Mouse (Mus musculus): ENCODE results near the gene Htatsf1. TPM values are rescaled to one million over a fixed set of nuclear protein-coding genes. Genes with fewer than 3 reads are reported as not detected.

The Htatsf1 gene
- total and polyA plus RNA-seq, 2 experiments from 2014 or later = 40.8 to 89.2 TPM

DNA sequence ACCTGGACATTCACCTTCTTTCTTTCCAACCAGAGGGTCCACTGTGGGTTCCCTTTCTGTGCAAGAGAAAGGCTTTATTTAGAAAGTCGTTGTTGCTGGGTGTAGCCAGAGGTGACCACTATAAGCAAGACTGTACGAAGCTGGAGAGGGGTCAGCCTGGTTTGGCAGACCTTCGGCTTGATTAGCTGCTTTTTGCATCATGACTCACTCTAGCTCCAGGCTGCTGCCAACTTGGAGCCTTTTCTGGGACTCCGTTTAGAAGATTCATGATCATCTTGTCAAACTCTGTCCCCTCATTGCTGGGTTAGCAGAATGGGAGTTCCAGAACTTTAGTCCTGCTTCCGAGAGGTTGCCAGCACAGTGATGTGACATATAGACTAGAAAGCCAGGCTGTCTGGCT is 28.1 kb downstream of the Htatsf1 start:
- no peaks in the 10 kb centered on the region for H3K27me3 ChIP-seq (ENCODE audit: insufficient read depth, low read length)
- no peaks in the 10 kb centered on the region for H3K4me1 ChIP-seq (ENCODE audit: insufficient read depth, low read length)
- H3K36me3 ChIP-seq (ENCODE audit: insufficient read depth, low read length) = no peaks in the 10 kb centered on the region
- no peak overlapping the region for H3K4me2 ChIP-seq (ENCODE audit: low read depth, low read length, poor library complexity, severe bottlenecking)
- no peak for ATAC-seq (ENCODE audit: low FRiP score)
- no peak for TF ChIP-seq CTCF (IDR thresholded peaks at IDR 0.05)
- no peak overlapping the region for H3K4me3 ChIP-seq (ENCODE audit: low read depth, low read length)
- WGBS = 76% methylated on average over 5 of the region's 5 CpGs
- no peak for DNase-seq (ENCODE audit: low spot score)
- H3K9me3 ChIP-seq (ENCODE audit: low read length) = no peaks in the 10 kb centered on the region
- H3K9ac ChIP-seq (replicated peaks; ENCODE audit: low read length, poor library complexity, severe bottlenecking) = no peak overlapping the region
- no peak overlapping the region for H3K27ac ChIP-seq (ENCODE audit: low read depth, low read length)

DNA sequence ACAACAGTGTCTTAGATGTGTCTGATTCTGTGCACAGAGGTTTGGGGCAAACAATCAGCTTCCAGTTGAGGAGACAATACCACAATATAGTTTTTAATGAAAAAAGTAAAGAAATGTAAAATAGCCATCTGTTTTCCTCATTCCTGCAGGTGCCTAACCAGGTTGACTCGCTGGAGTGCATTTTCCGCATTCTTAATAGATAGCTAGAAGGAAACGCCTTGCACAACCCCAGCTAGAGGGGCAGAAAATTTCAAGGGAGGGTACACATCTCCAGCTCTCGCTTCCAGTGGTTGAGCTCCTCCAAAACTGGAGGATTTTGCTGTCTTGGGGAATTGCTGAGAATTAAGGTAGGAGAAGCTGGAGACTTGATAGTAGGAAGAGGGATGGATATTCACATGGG is 34.4 kb downstream of the Htatsf1 start, which contains the start of gene Vgll1:
Gene Vgll1, plus strand, starts transcription at position 301 of the 400 bp plus-strand sequence.
- DNase-seq (ENCODE audit: low spot score) (no peak), ATAC-seq (ENCODE audit: low FRiP score) (no peak)
- Histone ChIP-seq H3K4me1 (ENCODE audit: insufficient read depth, low read length) (no peaks in the 10 kb centered on the region), H3K36me3 (ENCODE audit: insufficient read depth, low read length) (no peaks in the 10 kb centered on the region), H3K4me2 (ENCODE audit: low read depth, low read length, poor library complexity, severe bottlenecking) (no peak within 1 kb of the TSS), H3K27me3 (ENCODE audit: insufficient read depth, low read length) (no peaks in the 10 kb centered on the region), H3K9me3 (ENCODE audit: low read length) (no peaks in the 10 kb centered on the region), H3K27ac (ENCODE audit: low read depth, low read length) (no peak within 1 kb of the TSS), H3K4me3 (ENCODE audit: low read depth, low read length) (no peak within 1 kb of the TSS), H3K9ac (replicated peaks; ENCODE audit: low read length, poor library complexity, severe bottlenecking) (no peak within 1 kb of the TSS)
- WGBS = 83% methylated on average over 4 of the region's 4 CpGs
- no peak for TF ChIP-seq CTCF (IDR thresholded peaks at IDR 0.05)

DNA sequence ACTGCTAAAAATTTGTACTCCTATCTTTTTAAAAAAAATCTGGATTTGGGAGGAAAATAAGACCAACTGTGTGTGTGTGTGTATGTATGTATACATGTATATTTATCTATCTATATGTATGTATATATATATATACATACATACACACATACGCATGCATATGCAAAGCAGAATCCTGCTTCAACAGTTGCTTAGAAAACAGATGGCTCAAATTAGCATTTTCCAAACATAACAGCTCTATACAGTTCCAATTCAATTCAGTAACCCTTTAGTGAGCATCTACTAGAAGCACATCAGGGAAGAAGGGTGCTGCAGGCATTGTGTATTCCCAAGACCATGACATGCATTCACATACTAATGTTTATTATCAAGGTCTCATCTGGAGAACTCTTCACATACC is 50.0 kb downstream of the Htatsf1 start:
- DNase-seq (ENCODE audit: low spot score) (no peak), ATAC-seq (ENCODE audit: low FRiP score) (no peak)
- no peak overlapping the region for H3K4me2 ChIP-seq (ENCODE audit: low read depth, low read length, poor library complexity, severe bottlenecking)
- no peak for TF ChIP-seq CTCF (IDR thresholded peaks at IDR 0.05)
- no peaks in the 10 kb centered on the region for H3K4me1 ChIP-seq (ENCODE audit: insufficient read depth, low read length)
- WGBS = 97% methylated on average over 1 of the region's 1 CpGs
- H3K27me3 ChIP-seq (ENCODE audit: insufficient read depth, low read length) = no peaks in the 10 kb centered on the region
- no peaks in the 10 kb centered on the region for H3K36me3 ChIP-seq (ENCODE audit: insufficient read depth, low read length)
- H3K4me3 ChIP-seq (ENCODE audit: low read depth, low read length) = no peak overlapping the region
- H3K9me3 ChIP-seq (ENCODE audit: low read length) = no peaks in the 10 kb centered on the region
- no peak overlapping the region for H3K9ac ChIP-seq (replicated peaks; ENCODE audit: low read length, poor library complexity, severe bottlenecking)
- no peak overlapping the region for H3K27ac ChIP-seq (ENCODE audit: low read depth, low read length)

DNA sequence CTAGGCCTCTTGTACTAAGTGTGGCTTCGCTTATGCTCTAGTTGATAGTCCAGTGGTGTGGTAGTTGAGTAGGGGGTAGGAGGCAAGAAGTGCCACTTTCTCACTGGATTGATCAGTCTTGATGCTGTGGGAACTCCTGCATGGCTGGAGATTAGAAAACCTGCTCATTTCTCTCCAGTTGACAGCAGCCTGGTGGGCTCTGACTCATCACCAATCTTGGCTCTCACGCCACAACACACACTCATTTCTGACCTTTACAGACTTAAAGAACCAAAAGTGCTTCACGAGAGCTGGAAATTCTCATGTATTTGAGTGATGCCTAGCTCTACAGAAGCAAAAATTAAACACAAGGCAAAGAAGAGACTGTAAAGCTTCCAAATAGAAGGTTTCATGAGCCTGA is 53.6 kb downstream of the Htatsf1 start:
- DNase-seq (ENCODE audit: low spot score) = no peak
- no peaks in the 10 kb centered on the region for H3K36me3 ChIP-seq (ENCODE audit: insufficient read depth, low read length)
- H3K27me3 ChIP-seq (ENCODE audit: insufficient read depth, low read length) = no peaks in the 10 kb centered on the region
- H3K4me2 ChIP-seq (ENCODE audit: low read depth, low read length, poor library complexity, severe bottlenecking) = no peak overlapping the region
- WGBS = 92% methylated on average over 3 of the region's 3 CpGs
- H3K27ac ChIP-seq (ENCODE audit: low read depth, low read length) = no peak overlapping the region
- H3K9ac ChIP-seq (replicated peaks; ENCODE audit: low read length, poor library complexity, severe bottlenecking) = no peak overlapping the region
- H3K9me3 ChIP-seq (ENCODE audit: low read length) = 0 out of 2 replicates have a peak, but pooled peaks cover 3% of the 10 kb centered on the region
- no peak for ATAC-seq (ENCODE audit: low FRiP score)
- H3K4me1 ChIP-seq (ENCODE audit: insufficient read depth, low read length) = no peaks in the 10 kb centered on the region
- TF ChIP-seq CTCF (IDR thresholded peaks at IDR 0.05) = no peak
- no peak overlapping the region for H3K4me3 ChIP-seq (ENCODE audit: low read depth, low read length)

Other genes with a start within 250 kb of the Htatsf1 start
- gene Map7d3, start 231.3 kb upstream of the Htatsf1 start, total RNA-seq (2014; rRNA removed) = not detected in 2 replicates
- gene Map7d3, start 231.3 kb upstream of the Htatsf1 start, polyA plus RNA-seq (2015; fragmentation: Nextera tagmentation; extraction: Ambion mirVana) = 0.33 and 0.53 TPM in 2 replicates
- gene Adgrg4, start 183.4 kb upstream of the Htatsf1 start, total RNA-seq (2014; rRNA removed) = 0.11 TPM in 1 of 2 replicates, not detected in the other
- gene Adgrg4, start 183.4 kb upstream of the Htatsf1 start, polyA plus RNA-seq (2015; fragmentation: Nextera tagmentation; extraction: Ambion mirVana) = not detected in 2 replicates
- 0.11 and 0.42 TPM in 2 replicates for gene Brs3, start 10.5 kb upstream of the Htatsf1 start, total RNA-seq (2014; rRNA removed)
- 0.56 and 0.65 TPM in 2 replicates for gene Brs3, start 10.5 kb upstream of the Htatsf1 start, polyA plus RNA-seq (2015; fragmentation: Nextera tagmentation; extraction: Ambion mirVana)
- gene Vgll1, start 34.5 kb downstream of the Htatsf1 start, total RNA-seq (2014; rRNA removed) = not detected in 2 replicates
- not detected in 2 replicates for gene Vgll1, start 34.5 kb downstream of the Htatsf1 start, polyA plus RNA-seq (2015; fragmentation: Nextera tagmentation; extraction: Ambion mirVana)
- gene Cd40lg, start 158.6 kb downstream of the Htatsf1 start, total RNA-seq (2014; rRNA removed) = not detected in 2 replicates
- gene Cd40lg, start 158.6 kb downstream of the Htatsf1 start, polyA plus RNA-seq (2015; fragmentation: Nextera tagmentation; extraction: Ambion mirVana) = not detected in 2 replicates